Mouse (Mus musculus) erythroblast, embryonic 14.5 days (primary cell): Measurements from ENCODE around the gene Sun2. TPM values are rescaled to one million over a fixed set of nuclear protein-coding genes. Genes with fewer than 3 reads are reported as not detected.

ENCODE experiments used
- H3K27me3 ChIP-seq: 2 replicates; pipeline ENCODE4 v1.6.1; 2012; ENCODE audit warnings: inconsistent platforms; ENCODE audit not compliant: control insufficient read depth
- H3K36me3 ChIP-seq: 2 replicates; pipeline ENCODE4 v1.6.1; 2012; ENCODE audit warnings: mild to moderate bottlenecking, inconsistent platforms; ENCODE audit not compliant: control insufficient read depth
- H3K4me1 ChIP-seq: 2 replicates; pipeline ENCODE4 v1.6.1; 2012; ENCODE audit warnings: inconsistent platforms; ENCODE audit not compliant: control insufficient read depth
- H3K4me3 ChIP-seq: replicated peaks from 2 replicates; pipeline ENCODE3; 2012; ENCODE audit warnings: moderate library complexity, mild to moderate bottlenecking, inconsistent platforms
- H3K9me3 ChIP-seq: 2 replicates; pipeline ENCODE4 v1.6.1; 2012; ENCODE audit warnings: low read length, inconsistent platforms, mixed read lengths; ENCODE audit not compliant: control insufficient read depth
- GATA1 ChIP-seq: IDR thresholded peaks from 2 replicates; pipeline ENCODE4 v1.6.1; 2012; ENCODE audit warnings: low read length, inconsistent platforms, mixed read lengths
- TAL1 ChIP-seq: IDR thresholded peaks from 3 replicates; pipeline ENCODE4 v1.6.1; 2012; ENCODE audit warnings: low read length, inconsistent platforms, mixed read lengths
- polyA plus RNA-seq: library from polyadenylated mRNA; stranded (reverse); fragments of >175 nt; gene quantifications from 2 replicates; pipeline ENCODE4 v1.2.3, GENCODE M21; 2012

Sun2 gene
- polyA plus RNA-seq, 1 experiment = 4.2 TPM

GRCm38 (mm10) chr15:79760956-79761355 lies 18.6 kb upstream of the Sun2 start:
- no peak overlapping the region for H3K4me3 ChIP-seq
- TF ChIP-seq TAL1 (no peak), GATA1 (no peak)
- H3K27me3 ChIP-seq = no peaks in the 10 kb centered on the region
- no peaks in the 10 kb centered on the region; the same call in 1 of the 2 replicates for H3K36me3 ChIP-seq
- H3K9me3 ChIP-seq = no peaks in the 10 kb centered on the region
- H3K4me1 ChIP-seq = no peaks in the 10 kb centered on the region

GRCm38 (mm10) chr15:79757118-79757517 lies 14.8 kb upstream of the Sun2 start:
- TF ChIP-seq TAL1 (no peak), GATA1 (no peak)
- Histone ChIP-seq H3K4me1 (no peaks in the 10 kb centered on the region), H3K4me3 (no peak overlapping the region)

GRCm38 (mm10) chr15:79755977-79756625 lies 13.8 kb upstream of the Sun2 start:
- Histone ChIP-seq H3K27me3 (no peaks in the 10 kb centered on the region), H3K9me3 (no peaks in the 10 kb centered on the region), H3K36me3 (no peaks in the 10 kb centered on the region), H3K4me3 (no peak overlapping the region), H3K4me1 (no peaks in the 10 kb centered on the region)
- TF ChIP-seq GATA1 = no peak
- no peak for TF ChIP-seq TAL1

More at GRCm38 (mm10) chr15:79757118-79757517, 14.8 kb upstream of the Sun2 start:
- no peaks in the 10 kb centered on the region for H3K36me3 ChIP-seq
- H3K27me3 ChIP-seq = no peaks in the 10 kb centered on the region
- no peaks in the 10 kb centered on the region for H3K9me3 ChIP-seq

- no peaks in the 10 kb centered on the region for H3K4me1 ChIP-seq
Measured at GRCm38 (mm10) chr15:79755176-79755575, 12.8 kb upstream of the Sun2 start.

GRCm38 (mm10) chr15:79753873-79754272 lies 11.5 kb upstream of the Sun2 start:
- Histone ChIP-seq H3K4me1 (no peaks in the 10 kb centered on the region), H3K27me3 (no peaks in the 10 kb centered on the region), H3K9me3 (no peaks in the 10 kb centered on the region), H3K4me3 (no peak overlapping the region), H3K36me3 (no peaks in the 10 kb centered on the region)
- TF ChIP-seq TAL1 (no peak), GATA1 (no peak)

More at GRCm38 (mm10) chr15:79755176-79755575, 12.8 kb upstream of the Sun2 start:
- no peaks in the 10 kb centered on the region for H3K36me3 ChIP-seq
- no peaks in the 10 kb centered on the region for H3K27me3 ChIP-seq
- TF ChIP-seq GATA1 (no peak), TAL1 (no peak)
- H3K9me3 ChIP-seq = no peaks in the 10 kb centered on the region
- H3K4me3 ChIP-seq = no peak overlapping the region

- no peaks in the 10 kb centered on the region for H3K9me3 ChIP-seq
- H3K36me3 ChIP-seq = no peaks in the 10 kb centered on the region
- no peaks in the 10 kb centered on the region for H3K4me1 ChIP-seq
- H3K4me3 ChIP-seq = no peak overlapping the region
- no peak for TF ChIP-seq GATA1
- TF ChIP-seq TAL1 = no peak
- no peaks in the 10 kb centered on the region for H3K27me3 ChIP-seq
Measured at GRCm38 (mm10) chr15:79753420-79753752, 11.1 kb upstream of the Sun2 start.

- TF ChIP-seq GATA1 = no peak
- no peak for TF ChIP-seq TAL1
- H3K4me1 ChIP-seq = no peaks in the 10 kb centered on the region
Measured at GRCm38 (mm10) chr15:79752742-79753419, 10.5 kb upstream of the Sun2 start.

GRCm38 (mm10) chr15:79751772-79752171 lies 9.4 kb upstream of the Sun2 start:
- no peaks in the 10 kb centered on the region for H3K27me3 ChIP-seq
- no peak for TF ChIP-seq GATA1

More at GRCm38 (mm10) chr15:79752742-79753419, 10.5 kb upstream of the Sun2 start:
- no peaks in the 10 kb centered on the region for H3K27me3 ChIP-seq
- no peak overlapping the region for H3K4me3 ChIP-seq
- H3K9me3 ChIP-seq = no peaks in the 10 kb centered on the region
- H3K36me3 ChIP-seq = no peaks in the 10 kb centered on the region

GRCm38 (mm10) chr15:79750266-79750665 lies 7.9 kb upstream of the Sun2 start:
- Histone ChIP-seq H3K4me3 (no peak overlapping the region), H3K27me3 (peaks cover 3% of the 10 kb centered on the region; the same call in 1 of the 2 replicates), H3K4me1 (no peaks in the 10 kb centered on the region), H3K9me3 (no peaks in the 10 kb centered on the region), H3K36me3 (no peaks in the 10 kb centered on the region)
- TF ChIP-seq GATA1 (no peak), TAL1 (no peak)

More at GRCm38 (mm10) chr15:79751772-79752171, 9.4 kb upstream of the Sun2 start:
- Histone ChIP-seq H3K36me3 (no peaks in the 10 kb centered on the region), H3K4me3 (no peak overlapping the region), H3K9me3 (no peaks in the 10 kb centered on the region), H3K4me1 (no peaks in the 10 kb centered on the region)
